Mouse (Mus musculus) layer of hippocampus, adult 9-10 months (tissue): Measurements from ENCODE around the gene Plac8.

Source experiments
- DNase-seq: peaks from one replicate; pipeline ENCODE4 v3.0.0; 2022; ENCODE audit warnings: low spot score

Plac8 gene

DNA sequence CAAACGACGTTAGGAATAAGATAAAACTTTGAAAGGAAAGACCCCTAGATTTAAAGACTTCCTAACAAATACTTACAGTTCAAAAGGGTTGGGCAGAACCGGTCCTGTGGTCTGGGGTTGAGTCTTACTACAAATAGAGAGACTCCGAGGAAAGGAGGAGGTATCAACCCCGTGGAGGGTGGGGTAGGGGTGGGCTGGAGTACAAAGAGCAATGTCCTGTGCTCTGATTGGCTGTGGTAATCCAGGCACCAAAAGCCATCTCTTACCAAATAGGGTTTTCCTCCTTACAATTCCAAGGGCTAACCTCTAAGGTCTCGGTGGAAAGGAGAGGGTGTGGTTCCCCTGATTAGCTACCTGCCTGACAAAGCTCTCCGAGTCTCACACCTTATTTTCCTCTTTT lies at the start of gene Plac8:
TSS of gene Plac8 (minus strand) at position 177 of the 400 bp plus-strand sequence.
- no peak for DNase-seq

GRCm38 (mm10) chr5:100620952-100621351 lies 48.9 kb upstream of the Plac8 start:
- no peak for DNase-seq

DNA sequence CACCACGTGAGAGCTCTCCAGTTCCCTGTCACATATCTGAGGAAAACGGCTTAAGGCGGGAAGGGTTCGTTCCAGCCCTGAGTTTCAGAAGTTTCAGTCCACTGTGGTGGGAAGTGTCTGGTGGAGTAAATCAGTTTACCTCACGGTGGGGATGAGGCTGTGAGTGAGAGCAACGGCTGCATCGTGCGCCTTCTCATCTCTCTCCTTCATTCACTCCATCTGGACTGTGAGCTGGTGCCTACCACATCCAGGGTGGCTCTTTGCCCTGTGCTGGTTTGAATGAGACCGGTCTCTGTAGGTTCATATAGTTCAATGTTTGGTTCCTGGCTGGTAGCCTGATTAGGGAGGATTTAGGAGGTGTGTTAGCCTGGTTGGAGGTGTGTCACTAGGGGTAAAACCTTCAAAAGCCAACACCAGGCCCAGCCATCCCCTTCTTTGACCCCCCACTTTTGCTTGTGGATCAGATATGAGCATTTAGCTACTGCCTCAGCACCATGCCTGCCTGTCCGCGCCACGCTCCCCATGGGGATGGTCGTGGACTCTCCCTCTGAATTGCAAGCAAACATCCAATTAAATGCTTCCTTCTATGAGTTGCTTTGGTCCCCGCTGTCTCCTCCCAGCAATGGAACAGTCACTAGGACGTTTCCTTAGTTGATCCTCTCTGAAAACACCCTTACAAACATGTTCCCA lies 47.7 kb upstream of the Plac8 start:
- no peak for DNase-seq

DNA sequence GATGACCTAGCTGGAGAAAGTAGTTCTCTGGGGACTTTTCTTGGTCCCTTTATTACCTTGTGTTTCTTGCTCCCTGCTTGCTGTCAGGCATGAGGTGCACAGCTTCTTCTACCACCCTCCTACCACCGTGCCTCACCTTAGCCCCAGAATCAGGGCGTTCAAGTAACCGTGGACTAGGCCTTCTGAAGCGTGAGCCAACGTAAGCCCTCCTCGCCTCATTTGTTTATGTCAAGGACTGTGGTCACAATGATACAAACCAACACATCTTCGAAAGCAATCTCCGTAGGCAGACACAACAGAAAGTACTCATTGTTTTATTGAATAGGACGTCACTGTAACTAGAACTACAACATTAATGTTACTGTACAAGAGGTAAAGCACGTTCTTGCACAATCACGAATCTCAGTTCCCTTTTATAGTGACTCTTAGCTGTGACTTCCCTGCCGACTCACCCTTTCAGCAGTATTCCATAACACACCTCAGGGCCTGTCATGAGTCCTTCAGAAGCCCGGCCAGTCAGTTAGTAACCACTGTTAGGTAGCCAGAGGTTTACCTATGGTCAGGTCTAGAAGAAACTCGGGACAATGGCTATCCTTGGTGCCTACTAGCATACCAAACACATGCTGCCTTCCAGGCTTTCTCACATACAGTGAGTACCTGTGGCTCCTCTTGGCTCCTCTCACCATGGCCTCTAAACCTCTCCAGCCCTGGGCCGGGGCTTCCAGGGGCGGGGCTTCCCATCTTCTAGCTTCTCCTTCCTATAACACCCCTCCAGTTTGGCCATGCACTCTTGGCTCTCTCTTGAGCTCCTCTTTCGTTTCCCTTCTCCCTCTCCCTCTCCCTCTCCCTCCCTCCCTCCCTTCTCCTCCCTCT lies 42.1 kb upstream of the Plac8 start:
- DNase-seq, result no peak

DNA sequence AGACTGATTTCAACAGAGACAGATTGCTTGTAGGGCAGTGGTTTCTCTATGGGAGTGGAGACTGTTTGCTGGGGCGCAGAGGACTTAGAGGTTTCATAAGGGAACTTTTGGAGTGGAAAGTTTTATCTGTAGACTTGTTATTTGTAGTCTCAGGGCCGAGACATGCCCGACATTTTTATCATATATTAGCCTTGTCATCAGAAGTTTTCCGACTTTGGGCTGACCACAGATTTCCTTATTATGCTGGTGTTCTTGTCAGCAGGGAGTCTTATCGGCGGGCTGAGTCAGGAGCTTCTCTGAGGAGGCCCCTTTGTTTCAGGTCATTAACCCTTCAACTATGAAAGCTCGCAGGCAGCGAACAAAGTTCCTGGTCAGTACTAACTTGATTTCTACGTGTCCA lies 35.8 kb upstream of the Plac8 start:
- DNase-seq, result no peak

GRCm38 (mm10) chr5:100607090-100607762 lies 35.2 kb upstream of the Plac8 start:
- DNase-seq, result no peak

GRCm38 (mm10) chr5:100605828-100606229 lies 33.8 kb upstream of the Plac8 start:
- DNase-seq, result no peak

- DNase-seq, result no peak
Observed at GRCm38 (mm10) chr5:100604061-100604460, 32.0 kb upstream of the Plac8 start.

- no peak for DNase-seq
Observed at GRCm38 (mm10) chr5:100601864-100602263, 29.8 kb upstream of the Plac8 start.

- no peak for DNase-seq
Observed at GRCm38 (mm10) chr5:100598961-100599463, 27.0 kb upstream of the Plac8 start.

DNA sequence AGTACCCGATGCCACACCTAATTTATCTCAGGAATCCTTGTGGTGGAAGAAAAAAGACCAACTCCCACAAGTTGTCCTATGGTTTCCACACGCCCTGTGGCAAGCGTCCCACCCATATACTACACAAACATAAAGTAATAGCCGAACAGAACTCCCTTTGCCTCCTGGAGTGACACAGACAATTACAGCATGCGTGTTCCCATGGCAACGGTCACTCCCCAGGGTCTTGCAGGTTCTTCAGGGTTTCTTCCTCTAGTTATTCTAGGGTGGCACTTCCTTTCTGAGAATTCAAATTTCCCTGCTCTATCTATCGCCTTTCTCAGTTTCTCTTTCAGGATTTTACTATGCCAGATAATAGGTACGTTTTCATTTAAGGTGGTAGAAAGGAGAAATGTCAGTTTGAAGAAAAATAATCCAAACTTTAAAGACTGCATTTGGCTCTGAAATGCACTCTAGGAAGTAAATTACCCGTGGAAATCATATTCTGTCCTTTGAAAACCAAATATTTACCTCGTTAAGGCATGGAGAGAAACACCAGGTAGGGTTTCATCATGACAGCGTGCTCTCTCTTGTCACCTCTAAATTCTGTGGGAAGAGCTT lies 25.9 kb upstream of the Plac8 start:
- no peak for DNase-seq

GRCm38 (mm10) chr5:100595999-100596398 lies 24.0 kb upstream of the Plac8 start:
- DNase-seq, result no peak

- DNase-seq, result no peak
Observed at GRCm38 (mm10) chr5:100594803-100595467, 22.9 kb upstream of the Plac8 start.

GRCm38 (mm10) chr5:100590505-100590904 lies 18.5 kb upstream of the Plac8 start:
- no peak for DNase-seq

DNA sequence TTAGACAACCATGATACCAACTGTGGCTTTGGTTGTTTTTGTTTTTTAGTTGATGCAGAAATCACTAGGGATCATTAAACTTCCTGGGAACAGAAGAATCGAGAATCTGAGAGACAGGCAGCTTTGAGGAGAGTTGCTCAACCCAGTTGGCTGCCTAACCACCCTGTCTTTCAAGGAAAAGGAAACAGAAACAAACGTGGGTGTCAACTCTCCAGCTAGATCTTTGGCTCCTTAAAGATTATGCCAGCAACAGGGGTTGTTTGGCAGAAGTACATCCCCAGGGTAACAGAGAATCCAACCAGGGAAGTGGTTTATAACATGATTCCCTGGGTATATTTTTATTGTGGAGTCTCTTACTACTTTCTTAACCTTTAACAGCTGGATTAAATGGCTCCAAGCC lies 15.6 kb upstream of the Plac8 start:
- DNase-seq, result no peak

- DNase-seq, result no peak
Observed at GRCm38 (mm10) chr5:100587136-100587535, 15.1 kb upstream of the Plac8 start.

GRCm38 (mm10) chr5:100585657-100586056 lies 13.6 kb upstream of the Plac8 start:
- DNase-seq, result no peak

GRCm38 (mm10) chr5:100585206-100585644 lies 13.2 kb upstream of the Plac8 start:
- DNase-seq, result no peak

DNA sequence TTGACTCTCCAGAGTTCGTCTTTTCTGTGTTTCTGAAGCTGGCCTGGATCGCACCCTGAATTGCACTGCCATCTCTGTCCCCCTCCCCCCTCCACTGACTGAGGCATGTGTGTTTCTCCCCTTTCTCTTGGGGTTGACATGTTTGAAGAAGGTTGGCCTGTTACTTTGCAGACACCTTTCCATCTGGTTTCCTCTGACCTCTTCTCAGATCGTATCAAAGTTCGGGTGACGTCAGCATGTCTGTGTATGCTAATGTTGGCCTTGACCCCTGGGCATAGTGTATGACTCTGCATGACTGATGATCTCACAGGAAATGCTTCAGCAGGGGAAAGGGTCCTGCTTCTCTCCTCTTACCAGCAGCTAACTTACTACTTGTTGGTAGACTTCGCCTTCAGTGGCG lies 11.0 kb upstream of the Plac8 start:
- DNase-seq, result no peak

DNA sequence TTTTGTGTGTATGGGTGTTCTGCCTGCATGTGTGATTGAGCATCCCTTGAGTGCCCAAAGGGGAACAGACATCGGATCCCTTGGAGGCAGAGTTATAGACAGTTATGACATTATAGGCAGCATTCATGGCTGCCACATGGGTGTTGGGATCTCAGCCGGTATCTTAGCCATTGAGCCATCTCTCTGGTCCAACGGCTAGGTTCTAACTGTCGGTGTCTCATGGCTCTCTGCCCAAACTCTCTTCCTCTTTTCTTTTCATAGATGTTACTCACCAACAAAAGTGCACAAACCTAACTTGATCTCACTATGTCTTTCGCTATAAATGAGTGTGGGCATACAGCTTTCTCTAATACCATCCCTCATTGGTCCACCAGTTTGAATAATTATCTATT lies 10.4 kb upstream of the Plac8 start:
- DNase-seq, result no peak

DNA sequence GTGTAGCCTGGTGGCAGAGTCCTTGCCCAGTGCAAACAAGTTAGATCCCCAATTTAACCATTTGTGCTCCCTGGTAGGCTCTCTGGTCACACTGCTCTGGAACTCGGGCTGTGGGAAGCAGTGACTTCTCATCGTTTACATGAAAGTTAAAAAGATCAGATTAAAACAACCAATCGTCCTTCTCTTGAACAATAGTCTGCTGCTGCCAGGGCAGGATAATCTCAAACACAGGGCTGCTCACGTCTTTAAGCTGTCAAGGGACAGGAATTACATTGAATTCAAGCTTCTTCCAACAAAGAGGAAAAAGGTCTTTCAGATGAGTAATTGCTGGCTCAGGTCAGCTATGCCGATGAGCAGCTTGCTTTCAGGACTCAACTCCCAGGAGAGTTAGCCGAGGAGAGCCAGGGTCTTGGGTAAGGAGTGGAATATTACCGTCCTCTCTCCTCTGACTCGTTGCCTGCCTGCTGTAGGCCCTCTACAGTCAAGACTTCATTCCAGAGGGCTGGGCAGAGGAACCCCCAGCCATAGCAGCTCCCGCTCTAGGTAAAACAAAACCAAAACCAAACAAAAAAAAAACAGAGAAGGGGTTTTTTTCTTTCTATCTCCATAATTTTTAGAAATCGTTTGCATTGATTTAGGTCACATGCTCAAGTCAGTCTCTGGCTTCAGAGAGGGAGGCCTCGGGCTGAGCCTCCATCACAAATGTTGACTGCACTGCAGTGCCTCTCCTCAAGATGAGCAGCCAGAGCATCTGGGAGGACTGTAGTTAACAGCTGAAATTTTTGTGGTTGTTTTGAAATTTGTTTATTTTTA lies 9.8 kb upstream of the Plac8 start:
- DNase-seq, result no peak
